ENCODE assay signal across 7 mouse cellular contexts in the genomic region with DNA sequence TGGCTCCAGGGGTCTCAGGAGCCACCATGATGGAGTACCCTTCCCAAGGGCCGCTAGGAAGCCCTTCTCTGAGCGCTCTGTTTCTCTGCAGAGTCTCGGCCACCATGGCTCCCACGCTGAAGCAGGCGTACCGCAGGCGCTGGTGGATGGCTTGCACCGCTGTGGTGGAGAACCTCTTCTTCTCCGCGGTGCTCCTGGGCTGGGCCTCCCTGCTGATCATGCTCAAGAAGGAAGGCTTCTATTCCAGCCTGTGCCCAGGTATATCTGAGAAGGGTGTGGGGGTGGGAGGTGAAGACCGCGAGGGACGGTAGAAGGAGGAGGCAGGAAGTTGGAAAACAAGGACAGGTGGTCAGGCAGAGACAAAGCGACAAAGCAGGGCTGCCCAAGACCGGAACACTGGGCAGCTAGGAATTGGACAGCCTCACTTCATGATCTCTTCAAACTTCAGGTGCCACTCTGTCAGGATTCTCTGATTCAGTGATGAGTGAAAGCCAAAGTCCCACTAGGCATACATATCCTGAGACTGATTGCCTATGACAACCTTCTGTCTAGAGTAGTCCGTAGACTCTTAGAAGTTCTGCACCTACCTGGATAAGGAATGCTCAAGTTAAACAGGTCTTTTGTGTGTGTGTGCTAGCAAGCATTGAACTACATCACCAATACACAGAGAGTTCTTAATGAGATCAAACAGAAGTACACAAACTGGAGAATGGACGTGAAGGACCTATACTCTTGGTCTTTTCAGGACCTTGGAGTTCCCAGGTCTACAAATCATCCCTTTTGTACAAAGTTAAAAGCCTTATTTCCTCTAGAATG. TPM values are rescaled to one million over a fixed set of nuclear protein-coding genes. Genes with fewer than 3 reads are reported as not detected.
DNase-seq lines count a peak whose midpoint lies in the region; ATAC-seq and TF ChIP-seq lines count a peak whose summit lies in the region.

No protein-coding gene starts in this region.

- 9% methylated on average over 17 of the region's 17 CpGs for WGBS in spleen, adult 2 months
- 6% methylated on average over 17 of the region's 17 CpGs for WGBS in forebrain, embryonic 11.5 days
- WGBS in stomach, embryonic 16.5 days: 4% methylated on average over 17 of the region's 17 CpGs

- H3K4me1 ChIP-seq in spleen, adult 2 months (ENCODE audit: control insufficient read depth, insufficient read depth, insufficient read length): peaks cover 16% of the 10 kb centered on the region
- H3K4me1 ChIP-seq in forebrain, embryonic 11.5 days (replicated peaks; ENCODE audit: control insufficient read depth, insufficient read depth, low read length): peaks cover 7% of the 10 kb centered on the region; the same call in 1 of the 2 replicates
- peaks cover 29% of the 10 kb centered on the region for H3K4me1 ChIP-seq in stomach, embryonic 16.5 days (ENCODE audit: control insufficient read depth, insufficient read depth, low read length)

- H3K27ac ChIP-seq in spleen, adult 2 months (ENCODE audit: insufficient read depth, low read length): no peak overlapping the region
- H3K27ac ChIP-seq in forebrain, embryonic 11.5 days (ENCODE audit: low read depth, low read length): peak overlapping the region; percentile 74
- H3K27ac ChIP-seq in stomach, embryonic 16.5 days (ENCODE audit: low read length): peak overlapping the region; percentile 86

- H3K4me3 ChIP-seq in spleen, adult 2 months (ENCODE audit: extremely low read depth, insufficient read depth, insufficient read length): peak overlapping the region; percentile 71
- peak overlapping the region; percentile 68 for H3K4me3 ChIP-seq in forebrain, embryonic 11.5 days (ENCODE audit: low read depth, low read length)
- peak overlapping the region; percentile 78 for H3K4me3 ChIP-seq in stomach, embryonic 16.5 days (replicated peaks; ENCODE audit: low read length)

- no peak for TF ChIP-seq POLR2A in spleen, adult 2 months (IDR thresholded peaks at IDR 0.05; ENCODE audit: low read depth, low read length)

- no peak for TF ChIP-seq CTCF in spleen, adult 2 months (IDR thresholded peaks at IDR 0.05; ENCODE audit: extremely low read depth, insufficient read depth, insufficient read length, insufficient replicate concordance)

- H3K27me3 ChIP-seq in spleen, adult 2 months (ENCODE audit: control insufficient read depth, insufficient read depth, low read length): no peaks in the 10 kb centered on the region; the same call in 1 of the 2 replicates
- H3K27me3 ChIP-seq in forebrain, embryonic 11.5 days (ENCODE audit: control insufficient read depth, insufficient read depth, low read length): peaks cover 5% of the 10 kb centered on the region; the same call in 1 of the 2 replicates
- no peaks in the 10 kb centered on the region; the same call in 1 of the 2 replicates for H3K27me3 ChIP-seq in stomach, embryonic 16.5 days (ENCODE audit: control insufficient read depth, insufficient read depth, low read length)

- no peaks in the 10 kb centered on the region for H3K36me3 ChIP-seq in spleen, adult 2 months (ENCODE audit: control insufficient read depth, insufficient read depth, low read length)
- H3K36me3 ChIP-seq in forebrain, embryonic 11.5 days (ENCODE audit: control insufficient read depth, insufficient read depth, low read length): no peaks in the 10 kb centered on the region
- H3K36me3 ChIP-seq in stomach, embryonic 16.5 days (ENCODE audit: control insufficient read depth, insufficient read depth, low read length): no peaks in the 10 kb centered on the region

- no peak for DNase-seq in spleen, adult 2 months (ENCODE audit: low read depth in 1 of 2, low spot score in 2 of 2)
- DNase-seq in spleen, postnatal 14 days (ENCODE audit: low spot score in 2 of 2): no peak
- DNase-seq in forebrain, embryonic 11.5 days (ENCODE audit: low spot score): no peak
- peak; percentile 52 for DNase-seq in liver
- no peak for DNase-seq in testis, postnatal 14 days (ENCODE audit: low spot score)
- no peak for DNase-seq in cerebellum, adult 8-10 months

- H3K9ac ChIP-seq in forebrain, embryonic 11.5 days (ENCODE audit: low read length): peak overlapping the region; percentile 89
- peak overlapping the region; percentile 89 for H3K9ac ChIP-seq in stomach, embryonic 16.5 days (ENCODE audit: low read length)

- H3K9me3 ChIP-seq in forebrain, embryonic 11.5 days (ENCODE audit: control insufficient read depth, low read length): no peaks in the 10 kb centered on the region
- H3K9me3 ChIP-seq in stomach, embryonic 16.5 days (replicated peaks; ENCODE audit: control insufficient read depth, low read length): no peaks in the 10 kb centered on the region

- ATAC-seq in forebrain, embryonic 11.5 days (replicated peaks; ENCODE audit: low FRiP score): no peak; the same call in 1 of the 2 replicates
- ATAC-seq in stomach, embryonic 16.5 days (ENCODE audit: insufficient read depth, low FRiP score): 0 out of 2 replicates have a peak, but pooled peaks have one; percentile 15

- H3K4me2 ChIP-seq in forebrain, embryonic 11.5 days (ENCODE audit: low read depth, low read length, severe bottlenecking): peak overlapping the region; percentile 96
- peak overlapping the region; percentile 97 for H3K4me2 ChIP-seq in stomach, embryonic 16.5 days (ENCODE audit: low read depth, low read length)

RNA-seq across cellular contexts. Expression of a gene that starts 2.3 kb away (rescaled TPM):
- polyA plus RNA-seq in spleen, adult 2 months (2012; rRNA removed): 59.6 and 70.0 TPM in 2 replicates
- polyA plus RNA-seq in forebrain, embryonic 11.5 days (2014; fragmentation: Nextera tagmentation; extraction: Ambion mirVana): 22.0 and 27.5 TPM in 2 replicates
- polyA plus RNA-seq in stomach, embryonic 16.5 days (2015; fragmentation: Nextera tagmentation; extraction: Ambion mirVana): 20.8 TPM in 2 replicates

RNA-seq across cellular contexts. Expression of a gene that starts 14.2 kb away (rescaled TPM):
- polyA plus RNA-seq in spleen, adult 2 months (2012; rRNA removed): 19.0 and 24.4 TPM in 2 replicates
- polyA plus RNA-seq in forebrain, embryonic 11.5 days (2014; fragmentation: Nextera tagmentation; extraction: Ambion mirVana): 43.0 and 43.4 TPM in 2 replicates
- polyA plus RNA-seq in stomach, embryonic 16.5 days (2015; fragmentation: Nextera tagmentation; extraction: Ambion mirVana): 36.7 and 45.6 TPM in 2 replicates

RNA-seq across cellular contexts. Expression of a gene that starts 18.5 kb away (rescaled TPM):
- 0.04 TPM in 1 of 2 replicates, not detected in the other for polyA plus RNA-seq in spleen, adult 2 months (2012; rRNA removed)
- polyA plus RNA-seq in forebrain, embryonic 11.5 days (2014; fragmentation: Nextera tagmentation; extraction: Ambion mirVana): not detected in 2 replicates
- 0.42 and 1.7 TPM in 2 replicates for polyA plus RNA-seq in stomach, embryonic 16.5 days (2015; fragmentation: Nextera tagmentation; extraction: Ambion mirVana)

RNA-seq across cellular contexts. Expression of a gene that starts 42.3 kb away (rescaled TPM):
- 125 and 250 TPM in 2 replicates for polyA plus RNA-seq in spleen, adult 2 months (2012; rRNA removed)
- 36.6 and 38.4 TPM in 2 replicates for polyA plus RNA-seq in forebrain, embryonic 11.5 days (2014; fragmentation: Nextera tagmentation; extraction: Ambion mirVana)
- polyA plus RNA-seq in stomach, embryonic 16.5 days (2015; fragmentation: Nextera tagmentation; extraction: Ambion mirVana): 67.7 and 68.9 TPM in 2 replicates

RNA-seq across cellular contexts. Expression of a gene that starts 45.6 kb away (rescaled TPM):
- polyA plus RNA-seq in spleen, adult 2 months (2012; rRNA removed): 3.0 and 7.3 TPM in 2 replicates
- 5.2 and 6.5 TPM in 2 replicates for polyA plus RNA-seq in forebrain, embryonic 11.5 days (2014; fragmentation: Nextera tagmentation; extraction: Ambion mirVana)
- 0.37 TPM in 1 of 2 replicates, not detected in the other for polyA plus RNA-seq in stomach, embryonic 16.5 days (2015; fragmentation: Nextera tagmentation; extraction: Ambion mirVana)
